10 mouse cellular contexts compared by ENCODE assay signal in genomic region chr12:42972766-42973165, GRCm38 (mm10).
DNase-seq lines count a peak whose midpoint lies in the region; ATAC-seq and TF ChIP-seq lines count a peak whose summit lies in the region.
"Had no signal": no experiment of that assay in that cellular context is flagged by ENCODE, and none has a peak within 500 bp of the region (broad histone marks: within the 10 kb centered on the region; RNA-seq: fewer than 3 reads in every experiment).

No protein-coding gene starts in this region.

- H3K36me3 ChIP-seq in hindbrain, embryonic 10.5 days: no peaks in the 10 kb centered on the region
- no peaks in the 10 kb centered on the region for H3K36me3 ChIP-seq in hindbrain, postnatal 0 days (ENCODE audit: insufficient read depth, low read length)
- no peaks in the 10 kb centered on the region for H3K36me3 ChIP-seq in limb, embryonic 11.5 days (ENCODE audit: control insufficient read depth, insufficient read depth, low read length)
- H3K36me3 ChIP-seq: embryonic facial prominence, embryonic 12.5 days; liver, embryonic 15.5 days had no signal

- WGBS in hindbrain, embryonic 10.5 days: 77% methylated on average over 4 of the region's 4 CpGs
- WGBS in hindbrain, postnatal 0 days: 74% methylated on average over 4 of the region's 4 CpGs
- 61% methylated on average over 4 of the region's 4 CpGs for WGBS in limb, embryonic 11.5 days

- H3K27ac ChIP-seq in hindbrain, embryonic 10.5 days: no peak overlapping the region
- no peak overlapping the region for H3K27ac ChIP-seq in hindbrain, postnatal 0 days
- no peak overlapping the region for H3K27ac ChIP-seq in limb, embryonic 11.5 days (replicated peaks; ENCODE audit: low read depth, low read length)
- H3K27ac ChIP-seq: embryonic facial prominence, embryonic 12.5 days; liver, embryonic 15.5 days had no signal

- H3K4me1 ChIP-seq in hindbrain, embryonic 10.5 days (replicated peaks): no peaks in the 10 kb centered on the region
- no peaks in the 10 kb centered on the region for H3K4me1 ChIP-seq in hindbrain, postnatal 0 days (ENCODE audit: insufficient read depth, low read length)
- H3K4me1 ChIP-seq in limb, embryonic 11.5 days (ENCODE audit: control insufficient read depth, insufficient read depth, low read length): no peaks in the 10 kb centered on the region
- H3K4me1 ChIP-seq: embryonic facial prominence, embryonic 12.5 days; liver, embryonic 15.5 days had no signal

- peak; percentile 46 for DNase-seq in hindbrain, embryonic 10.5 days (ENCODE audit: low spot score)
- no peak for DNase-seq in hindbrain, postnatal 0 days (ENCODE audit: low spot score)
- DNase-seq in A20 (ENCODE audit: low read depth, low spot score) (peak; percentile 30), adipocyte (ENCODE audit: low spot score) (peak; percentile 3)
- DNase-seq in limb, embryonic 11.5 days (ENCODE audit: low spot score): peak; percentile 63
- DNase-seq in cerebellum, postnatal 4 days (ENCODE audit: low spot score in 2 of 2): no peak
- no peak for DNase-seq in right cerebral cortex, adult 2 months (ENCODE audit: low spot score in 2 of 2)

- no peaks in the 10 kb centered on the region for H3K27me3 ChIP-seq in hindbrain, embryonic 10.5 days (ENCODE audit: insufficient read depth, poor library complexity, severe bottlenecking)
- no peaks in the 10 kb centered on the region for H3K27me3 ChIP-seq in hindbrain, postnatal 0 days (ENCODE audit: insufficient read depth, low read length)
- H3K27me3 ChIP-seq in limb, embryonic 11.5 days (ENCODE audit: control insufficient read depth, insufficient read depth, low read length): no peaks in the 10 kb centered on the region
- H3K27me3 ChIP-seq: embryonic facial prominence, embryonic 12.5 days; liver, embryonic 15.5 days had no signal

- TF ChIP-seq CTCF in hindbrain, postnatal 0 days (IDR thresholded peaks at IDR 0.05; ENCODE audit: low read depth): no peak

- H3K9me3 ChIP-seq in hindbrain, embryonic 10.5 days: no peaks in the 10 kb centered on the region
- H3K9me3 ChIP-seq in hindbrain, postnatal 0 days (ENCODE audit: low read length): no peaks in the 10 kb centered on the region
- no peaks in the 10 kb centered on the region for H3K9me3 ChIP-seq in limb, embryonic 11.5 days (ENCODE audit: control insufficient read depth, low read length)
- H3K9me3 ChIP-seq: embryonic facial prominence, embryonic 12.5 days; liver, embryonic 15.5 days had no signal

- no peak overlapping the region for H3K9ac ChIP-seq in hindbrain, postnatal 0 days (replicated peaks; ENCODE audit: low read length)
- H3K9ac ChIP-seq in limb, embryonic 11.5 days (ENCODE audit: low read length): no peak overlapping the region
- H3K9ac ChIP-seq: embryonic facial prominence, embryonic 12.5 days; liver, embryonic 15.5 days had no signal

- no peak for ATAC-seq in hindbrain, postnatal 0 days
- ATAC-seq in limb, embryonic 11.5 days (ENCODE audit: insufficient number of reproducible peaks, low FRiP score, low TSS enrichment, low read depth): no peak
- ATAC-seq in activated CD4-positive, CD25-positive, alpha-beta regulatory T cell, adult 4 months: no peak

- H3K4me2 ChIP-seq in hindbrain, postnatal 0 days (ENCODE audit: low read depth, low read length): no peak overlapping the region
- no peak overlapping the region for H3K4me2 ChIP-seq in limb, embryonic 11.5 days (ENCODE audit: low read depth, severe bottlenecking)
- H3K4me2 ChIP-seq: embryonic facial prominence, embryonic 12.5 days; liver, embryonic 15.5 days had no signal

- H3K4me3 ChIP-seq in hindbrain, embryonic 10.5 days: no peak overlapping the region
- no peak overlapping the region for H3K4me3 ChIP-seq in hindbrain, postnatal 0 days (ENCODE audit: low read length)
- no peak overlapping the region for H3K4me3 ChIP-seq in limb, embryonic 11.5 days (ENCODE audit: low read depth, low read length)
- H3K4me3 ChIP-seq: embryonic facial prominence, embryonic 12.5 days; liver, embryonic 15.5 days had no signal

Comparison
In these comparisons a context has a peak if more than half of its experiments do, and no peak if none do; other contexts are left out.
1. DNase-seq: peak in hindbrain, embryonic 10.5 days (single experiment), A20 (single experiment), adipocyte (single experiment) and limb, embryonic 11.5 days (single experiment); none in hindbrain, postnatal 0 days (single experiment), cerebellum, postnatal 4 days (0 of 2) and right cerebral cortex, adult 2 months (0 of 2).